Mouse (Mus musculus) midbrain, embryonic 11.5 days (tissue): ENCODE results near the gene Dclk1. TPM values are rescaled to one million over a fixed set of nuclear protein-coding genes. Genes with fewer than 3 reads are reported as not detected.

Source experiments
- ATAC-seq: fragments of 200-750 bp; cut with Nextera tagmentation; 2 replicates; pipeline ENCODE4 v1.8.0; 2017; ENCODE audit warnings: moderate TSS enrichment, moderate library complexity; ENCODE audit not compliant: low FRiP score
- DNase-seq: peaks from one replicate; pipeline ENCODE4 v3.0.0; 2015; ENCODE audit warnings: low spot score; ENCODE audit errors: missing footprints
- H3K27ac ChIP-seq: fragments of 300-500 bp; sonication (generic); 2 replicates; pipeline ENCODE4 v1.5.1; 2014; ENCODE audit warnings: low read depth, low read length
- H3K27me3 ChIP-seq: fragments of 300-500 bp; sonication (generic); 2 replicates; pipeline ENCODE4 v1.6.1; 2014; ENCODE audit warnings: mild to moderate bottlenecking, low read length, moderate library complexity, mixed read lengths; ENCODE audit not compliant: control insufficient read depth, insufficient read depth
- H3K36me3 ChIP-seq: fragments of 300-500 bp; sonication (generic); 2 replicates; pipeline ENCODE4 v1.6.1; 2014; ENCODE audit warnings: mild to moderate bottlenecking, low read length, moderate library complexity, mixed read lengths; ENCODE audit not compliant: control insufficient read depth, insufficient read depth
- H3K4me1 ChIP-seq: fragments of 300-500 bp; sonication (generic); 2 replicates; pipeline ENCODE4 v1.6.1; 2014; ENCODE audit warnings: low read length; ENCODE audit not compliant: control insufficient read depth, insufficient read depth
- H3K4me2 ChIP-seq: fragments of 300-500 bp; sonication (generic); 2 replicates; pipeline ENCODE4 v1.6.1; 2014; ENCODE audit warnings: mild to moderate bottlenecking, moderate library complexity
- H3K4me3 ChIP-seq: fragments of 300-500 bp; sonication (generic); 2 replicates; pipeline ENCODE4 v1.5.1; 2014; ENCODE audit warnings: low read depth, low read length
- H3K9ac ChIP-seq: fragments of 300-500 bp; sonication (generic); 2 replicates; pipeline ENCODE4 v1.6.1; 2014; ENCODE audit warnings: low read length
- H3K9me3 ChIP-seq: fragments of 300-500 bp; sonication (generic); 2 replicates; pipeline ENCODE4 v1.6.1; 2016; ENCODE audit warnings: low read length; ENCODE audit not compliant: control insufficient read depth
- WGBS: fragments of 180-500 bp; shearing (Covaris S2); extraction: QIAGEN DNeasy Blood & Tissue Kit; methylation state at CpG from one replicate; pipeline ENCODE4 v1.1.7; 2014; 5-methylcytosine and 5-hydroxymethylcytosine counted together
- polyA plus RNA-seq: library from polyadenylated mRNA; unstranded; fragments of >200 nt; fragmentation: Nextera tagmentation; extraction: Ambion mirVana; gene quantifications from 2 replicates; pipeline ENCODE4 v1.2.1, GENCODE M21; 2014

The Dclk1 gene
- polyA plus RNA-seq, 1 experiment from 2014 or later, result 63.2 TPM

DNA sequence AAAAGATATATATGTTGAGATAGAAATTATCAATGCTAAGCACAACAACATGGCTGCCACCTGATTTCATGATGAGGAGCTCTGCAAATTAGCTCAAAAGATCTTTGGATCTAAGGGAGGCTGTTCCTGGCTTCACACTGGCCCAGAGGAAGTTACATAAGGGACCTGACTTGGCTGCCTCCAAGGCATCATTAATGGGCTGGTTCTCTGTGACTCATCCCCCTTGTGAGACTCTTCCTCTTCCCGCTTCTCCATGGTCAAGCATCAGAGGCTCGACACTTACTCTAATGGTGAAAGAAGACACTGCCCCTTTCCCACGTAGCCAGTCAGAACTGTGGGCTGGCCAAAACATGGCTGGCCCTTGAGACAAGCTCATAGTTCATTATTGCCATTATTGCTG is 209.7 kb downstream of the Dclk1 start:
- DNase-seq, result no peak
- Histone ChIP-seq H3K27ac (no peak overlapping the region), H3K27me3 (no peaks in the 10 kb centered on the region), H3K4me2 (no peak overlapping the region), H3K4me1 (no peaks in the 10 kb centered on the region), H3K4me3 (no peak overlapping the region), H3K9ac (no peak overlapping the region), H3K36me3 (no peaks in the 10 kb centered on the region), H3K9me3 (no peaks in the 10 kb centered on the region)
- no peak for ATAC-seq
- 86% methylated on average over 3 of the region's 3 CpGs for WGBS

DNA sequence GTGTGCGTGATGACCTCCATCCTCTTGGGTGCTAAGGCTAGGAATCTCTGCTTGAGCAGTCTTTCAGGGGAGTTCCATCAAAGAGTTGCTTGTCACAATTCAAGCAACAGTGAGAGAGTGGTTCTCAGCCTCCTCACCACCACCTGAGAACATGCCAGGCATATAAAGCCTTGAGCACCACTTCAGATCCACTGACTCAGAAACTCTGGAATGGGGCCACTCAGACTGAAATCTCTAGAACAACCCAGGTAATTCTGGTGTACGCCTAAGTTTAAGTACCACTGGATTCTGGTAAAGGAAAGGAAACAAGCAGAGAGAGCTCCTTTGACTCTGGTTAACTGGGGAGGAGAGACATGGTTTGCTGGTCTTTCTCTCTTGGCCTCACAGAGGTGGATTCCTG is 210.3 kb downstream of the Dclk1 start:
- H3K4me3 ChIP-seq, result no peak overlapping the region
- 87% methylated on average over 2 of the region's 2 CpGs for WGBS
- H3K4me1 ChIP-seq, result no peaks in the 10 kb centered on the region
- no peak for DNase-seq
- ATAC-seq, result no peak
- no peaks in the 10 kb centered on the region for H3K27me3 ChIP-seq
- H3K4me2 ChIP-seq, result no peak overlapping the region
- no peaks in the 10 kb centered on the region for H3K36me3 ChIP-seq
- no peak overlapping the region for H3K9ac ChIP-seq
- no peaks in the 10 kb centered on the region for H3K9me3 ChIP-seq
- no peak overlapping the region for H3K27ac ChIP-seq

DNA sequence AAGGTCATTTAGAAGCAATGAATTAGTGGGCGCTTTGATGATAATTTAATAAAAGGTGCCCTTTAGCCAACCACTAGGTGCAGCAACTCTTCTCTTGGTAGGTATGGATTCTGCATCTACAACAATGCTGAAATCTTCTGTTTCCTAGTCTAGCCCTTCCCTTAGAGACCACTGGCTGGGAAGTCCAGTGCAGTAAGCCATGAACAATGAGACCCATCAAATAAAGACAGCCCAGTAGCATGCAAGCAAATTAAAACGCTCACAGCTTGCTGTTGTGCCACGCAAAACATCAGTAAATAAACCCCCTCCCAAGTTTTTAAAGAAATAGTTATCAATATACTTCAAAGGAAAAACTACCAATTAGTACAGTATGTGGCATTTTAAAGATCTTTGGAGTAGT is 218.9 kb downstream of the Dclk1 start:
- 38% methylated on average over 3 of the region's 3 CpGs for WGBS
- H3K27me3 ChIP-seq, result no peaks in the 10 kb centered on the region
- peak overlapping the region; percentile 47 for H3K4me2 ChIP-seq
- ATAC-seq, result peak; percentile 70; the same call in 1 of the 2 replicates
- no peak overlapping the region for H3K9ac ChIP-seq
- no peak for DNase-seq
- H3K27ac ChIP-seq, result no peak overlapping the region
- H3K4me1 ChIP-seq, result no peaks in the 10 kb centered on the region; the same call in 1 of the 2 replicates
- H3K36me3 ChIP-seq, result no peaks in the 10 kb centered on the region; the same call in 1 of the 2 replicates
- H3K9me3 ChIP-seq, result no peaks in the 10 kb centered on the region
- no peak overlapping the region for H3K4me3 ChIP-seq

DNA sequence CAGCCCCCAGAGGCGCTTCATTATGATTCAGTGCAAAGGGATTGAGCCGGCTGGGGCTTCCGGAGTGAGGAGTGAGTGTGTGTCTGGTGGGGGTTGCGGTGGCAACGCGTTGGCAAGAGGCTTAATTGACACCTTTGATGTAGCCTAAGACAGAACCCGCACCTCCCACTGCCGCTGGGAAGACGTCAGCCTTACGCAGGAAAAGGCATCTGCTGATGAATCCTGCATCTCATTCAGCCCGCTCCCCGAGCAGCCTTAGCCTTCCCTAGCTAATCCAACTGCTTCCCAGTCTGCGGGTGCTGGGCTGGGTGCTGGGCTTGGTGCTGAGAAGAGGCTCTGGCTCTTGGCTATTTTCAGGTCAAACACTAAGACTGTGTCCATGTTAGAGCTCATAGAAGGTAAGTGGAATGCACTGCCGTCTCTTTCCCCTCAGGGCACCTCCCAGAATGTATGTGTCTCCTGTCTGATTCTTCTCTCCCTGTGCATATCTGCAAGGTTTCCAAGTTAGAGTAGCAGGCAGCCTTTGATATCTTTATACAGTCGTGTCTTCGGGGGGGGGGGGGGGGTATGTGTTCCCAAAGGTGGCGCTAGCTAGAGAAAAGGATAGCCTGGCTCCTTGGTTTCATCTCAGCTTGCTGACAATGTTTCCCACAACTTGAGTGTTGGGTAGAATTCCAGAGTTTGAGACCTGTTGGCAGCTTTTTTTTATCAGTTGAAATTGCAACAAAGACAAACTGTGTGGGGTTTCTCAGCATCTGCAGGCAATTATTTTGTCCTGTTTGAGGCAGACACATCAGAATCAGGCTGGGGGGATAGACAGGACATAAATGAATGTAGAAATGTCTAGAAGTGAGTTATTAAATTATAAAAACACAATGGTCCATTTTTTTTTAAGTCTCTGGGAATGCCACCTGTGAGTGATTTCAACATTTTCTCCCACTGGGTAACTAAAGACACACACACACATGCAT is 219.8 kb downstream of the Dclk1 start:
- Histone ChIP-seq H3K4me1 (no peaks in the 10 kb centered on the region; the same call in 1 of the 2 replicates), H3K27ac (peak overlapping the region; percentile 41; the same call in 1 of the 2 replicates), H3K4me2 (peak overlapping the region; percentile 47), H3K4me3 (peak overlapping the region; percentile 18; the same call in 1 of the 2 replicates), H3K27me3 (no peaks in the 10 kb centered on the region), H3K9ac (peak overlapping the region; percentile 10), H3K36me3 (no peaks in the 10 kb centered on the region; the same call in 1 of the 2 replicates), H3K9me3 (no peaks in the 10 kb centered on the region)
- WGBS, result under 1% methylated on average over 17 of the region's 17 CpGs
- peak; percentile 96 for DNase-seq
- peak; percentile 96 for ATAC-seq

- ATAC-seq, result no peak
- Histone ChIP-seq H3K27ac (no peak overlapping the region), H3K27me3 (no peaks in the 10 kb centered on the region), H3K4me2 (no peak overlapping the region), H3K9me3 (no peaks in the 10 kb centered on the region), H3K4me1 (no peaks in the 10 kb centered on the region; the same call in 1 of the 2 replicates), H3K36me3 (no peaks in the 10 kb centered on the region; the same call in 1 of the 2 replicates), H3K9ac (no peak overlapping the region), H3K4me3 (no peak overlapping the region)
- 89% methylated on average over 4 of the region's 4 CpGs for WGBS
- no peak for DNase-seq
Measured at GRCm38 (mm10) chr3:55462904-55463668, 220.9 kb downstream of the Dclk1 start.

- DNase-seq (no peak), ATAC-seq (no peak)
- no peak overlapping the region for H3K27ac ChIP-seq
- H3K9ac ChIP-seq, result no peak overlapping the region
- no peaks in the 10 kb centered on the region; the same call in 1 of the 2 replicates for H3K4me1 ChIP-seq
- no peaks in the 10 kb centered on the region for H3K9me3 ChIP-seq
- 39% methylated on average over 3 of the region's 3 CpGs for WGBS
- no peaks in the 10 kb centered on the region for H3K27me3 ChIP-seq
- no peaks in the 10 kb centered on the region; the same call in 1 of the 2 replicates for H3K36me3 ChIP-seq
- H3K4me2 ChIP-seq, result no peak overlapping the region
- no peak overlapping the region for H3K4me3 ChIP-seq
Measured at GRCm38 (mm10) chr3:55464226-55464625, 222.1 kb downstream of the Dclk1 start.

DNA sequence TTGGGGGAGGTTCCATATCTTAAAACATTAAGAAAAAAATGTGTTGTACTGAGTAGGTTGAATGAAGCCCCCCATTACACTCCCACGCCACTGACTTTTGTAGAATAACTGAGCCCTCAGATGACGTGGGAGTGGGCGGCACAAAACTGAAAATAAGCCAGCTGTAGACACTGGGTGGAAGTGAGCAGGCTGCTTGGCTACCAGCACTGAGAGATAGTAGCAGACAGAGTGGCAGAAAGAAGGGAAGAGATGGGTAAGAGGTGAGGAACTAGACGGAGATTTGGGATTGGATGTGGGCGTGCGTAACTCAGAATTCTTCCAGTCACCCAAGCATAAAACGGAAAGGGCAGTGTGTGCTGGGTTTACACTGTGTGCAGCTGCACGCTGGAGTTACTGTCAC is 223.6 kb downstream of the Dclk1 start:
- H3K4me3 ChIP-seq, result no peak overlapping the region
- DNase-seq (no peak), ATAC-seq (no peak)
- H3K4me1 ChIP-seq, result no peaks in the 10 kb centered on the region; the same call in 1 of the 2 replicates
- WGBS, result 88% methylated on average over 8 of the region's 8 CpGs
- no peaks in the 10 kb centered on the region for H3K27me3 ChIP-seq
- H3K4me2 ChIP-seq, result no peak overlapping the region
- H3K27ac ChIP-seq, result no peak overlapping the region
- H3K9ac ChIP-seq, result no peak overlapping the region
- H3K36me3 ChIP-seq, result no peaks in the 10 kb centered on the region
- H3K9me3 ChIP-seq, result no peaks in the 10 kb centered on the region

GRCm38 (mm10) chr3:55466348-55466747 is 224.2 kb downstream of the Dclk1 start:
- ATAC-seq, result no peak
- WGBS, result 58% methylated on average over 9 of the region's 9 CpGs

More at GRCm38 (mm10) chr3:55466348-55466747, 224.2 kb downstream of the Dclk1 start:
- no peaks in the 10 kb centered on the region for H3K27me3 ChIP-seq
- H3K9ac ChIP-seq, result no peak overlapping the region
- H3K4me1 ChIP-seq, result no peaks in the 10 kb centered on the region; the same call in 1 of the 2 replicates
- DNase-seq, result no peak
- H3K36me3 ChIP-seq, result no peaks in the 10 kb centered on the region
- no peaks in the 10 kb centered on the region for H3K9me3 ChIP-seq
- no peak overlapping the region for H3K27ac ChIP-seq
- no peak overlapping the region for H3K4me3 ChIP-seq
- H3K4me2 ChIP-seq, result no peak overlapping the region
